Mouse (Mus musculus): ENCODE data around the gene Smarca2. TPM values are rescaled to one million over a fixed set of nuclear protein-coding genes. Genes with fewer than 3 reads are reported as not detected.

Gene Smarca2
- polyA plus RNA-seq, 1 experiment from 2014 or later, result 23.4 TPM

DNA sequence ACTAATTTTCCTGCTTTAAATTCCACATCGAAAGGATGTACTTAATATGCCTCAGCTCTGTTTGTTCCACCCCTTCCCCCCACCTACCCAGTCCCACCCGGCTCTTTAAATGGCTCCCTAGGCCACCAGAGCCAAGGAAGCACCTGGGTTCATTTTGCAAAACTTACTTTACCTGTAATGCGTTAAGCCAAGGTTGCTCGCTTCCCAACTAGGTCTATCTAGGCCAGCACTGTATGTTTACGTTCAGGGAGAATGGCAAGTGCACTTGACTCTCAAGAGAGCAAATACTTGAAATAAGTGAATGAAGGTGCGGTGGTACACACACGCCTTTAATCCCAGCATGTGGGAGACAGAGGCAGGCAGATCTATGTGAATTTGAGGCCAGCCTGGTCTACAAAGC is 140.7 kb downstream of the Smarca2 start:
- peaks cover 33% of the 10 kb centered on the region for H3K4me1 ChIP-seq
- H3K4me3 ChIP-seq, result no peak overlapping the region
- no peak overlapping the region for H3K27ac ChIP-seq (replicated peaks)
- WGBS, result 93% methylated on average over 7 of the region's 7 CpGs
- no peaks in the 10 kb centered on the region; the same call in 1 of the 2 replicates for H3K27me3 ChIP-seq (ENCODE audit: low read depth, poor library complexity, severe bottlenecking)
- H3K36me3 ChIP-seq, result no peaks in the 10 kb centered on the region
- DNase-seq (ENCODE audit: low spot score), result no peak
- no peaks in the 10 kb centered on the region for H3K9me3 ChIP-seq (replicated peaks)

DNA sequence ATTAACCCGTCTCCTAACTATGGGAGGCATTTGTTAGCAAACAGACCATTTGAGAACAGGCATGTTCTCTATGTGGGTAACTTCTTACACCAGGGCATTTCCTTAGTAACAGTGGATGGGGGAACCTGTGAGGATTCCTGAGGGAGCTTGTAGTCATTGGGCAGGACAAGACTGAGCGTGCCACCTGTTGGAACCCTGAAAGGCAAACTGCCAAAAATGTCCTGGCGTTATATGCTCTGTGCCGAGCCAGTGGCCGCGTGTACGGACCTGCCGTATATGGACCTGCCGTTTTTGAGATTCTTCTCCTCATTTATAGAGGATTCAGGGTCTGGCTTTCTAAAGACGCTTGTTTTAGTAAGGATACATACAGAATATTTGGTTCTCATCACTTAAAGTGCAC is 141.4 kb downstream of the Smarca2 start:
- WGBS, result 93% methylated on average over 10 of the region's 10 CpGs
- peaks cover 33% of the 10 kb centered on the region for H3K4me1 ChIP-seq
- peak overlapping the region; percentile 96 for H3K27ac ChIP-seq (replicated peaks)
- H3K4me3 ChIP-seq, result no peak overlapping the region
- H3K9me3 ChIP-seq (replicated peaks), result no peaks in the 10 kb centered on the region
- H3K27me3 ChIP-seq (ENCODE audit: low read depth, poor library complexity, severe bottlenecking), result no peaks in the 10 kb centered on the region; the same call in 1 of the 2 replicates
- H3K36me3 ChIP-seq, result no peaks in the 10 kb centered on the region
- DNase-seq (ENCODE audit: low spot score), result no peak

GRCm38 (mm10) chr19:26746709-26747467 is 142.0 kb downstream of the Smarca2 start:
- Histone ChIP-seq H3K27ac (replicated peaks) (peak overlapping the region; percentile 96), H3K4me1 (peaks cover 33% of the 10 kb centered on the region), H3K9me3 (replicated peaks) (no peaks in the 10 kb centered on the region), H3K4me3 (peak overlapping the region; percentile 58), H3K27me3 (ENCODE audit: low read depth, poor library complexity, severe bottlenecking) (no peaks in the 10 kb centered on the region; the same call in 1 of the 2 replicates), H3K36me3 (no peaks in the 10 kb centered on the region)
- DNase-seq (ENCODE audit: low spot score), result no peak
- 53% methylated on average over 6 of the region's 6 CpGs for WGBS

DNA sequence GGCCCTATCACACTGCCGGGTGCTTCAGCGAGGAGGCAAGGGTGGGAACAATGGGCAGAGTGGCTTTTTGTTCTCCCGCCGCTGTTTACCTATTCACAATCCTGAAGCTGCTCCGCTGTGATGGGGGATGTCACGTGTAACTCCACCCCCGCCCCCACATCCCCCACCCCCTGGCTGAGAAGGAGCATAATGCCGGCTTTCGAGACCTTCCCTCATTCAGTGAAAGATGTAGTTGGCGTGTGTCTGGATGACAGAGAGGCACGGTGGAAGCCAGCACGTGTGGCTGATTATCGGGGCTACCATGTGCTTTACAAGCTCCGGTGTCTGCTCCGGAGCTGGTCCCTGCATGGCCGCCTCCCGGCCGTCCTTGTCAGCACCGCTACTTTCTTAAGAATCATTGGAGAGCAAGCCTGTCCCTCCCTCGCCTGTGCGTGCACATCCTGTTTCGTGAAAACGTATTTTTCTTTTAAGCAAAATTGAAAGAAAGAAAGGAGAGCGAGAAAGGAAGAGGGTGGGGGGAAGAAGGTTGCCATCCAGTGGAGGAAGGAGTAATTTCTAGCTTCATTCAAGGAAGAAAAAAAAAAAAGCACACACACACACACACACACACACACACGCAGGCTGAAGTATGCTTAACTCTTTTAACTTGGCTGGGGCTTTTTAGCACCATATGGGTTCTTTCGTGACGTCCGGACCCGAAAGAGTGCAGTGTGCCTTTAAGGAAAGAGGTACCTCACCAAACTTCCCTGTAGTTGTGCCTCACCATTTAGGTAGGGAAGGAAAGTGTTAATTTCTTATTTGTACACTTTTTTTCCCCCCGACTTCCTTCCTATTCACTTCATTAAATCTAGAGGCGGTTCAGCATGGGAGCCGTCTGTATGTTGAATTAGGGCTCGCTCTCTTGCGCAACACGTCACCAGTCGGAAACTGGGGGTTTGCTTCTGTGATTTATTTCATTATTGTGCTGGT is 143.0 kb downstream of the Smarca2 start:
- peak overlapping the region; percentile 96 for H3K27ac ChIP-seq (replicated peaks)
- peak overlapping the region; percentile 58 for H3K4me3 ChIP-seq
- no peaks in the 10 kb centered on the region; the same call in 1 of the 2 replicates for H3K27me3 ChIP-seq (ENCODE audit: low read depth, poor library complexity, severe bottlenecking)
- H3K9me3 ChIP-seq (replicated peaks), result no peaks in the 10 kb centered on the region
- H3K36me3 ChIP-seq, result 0 out of 2 replicates have a peak, but pooled peaks cover 6% of the 10 kb centered on the region
- H3K4me1 ChIP-seq, result peaks cover 33% of the 10 kb centered on the region
- under 1% methylated on average over 36 of the region's 36 CpGs for WGBS
- peak; percentile 85 for DNase-seq (ENCODE audit: low spot score)

- no peaks in the 10 kb centered on the region; the same call in 1 of the 2 replicates for H3K27me3 ChIP-seq (ENCODE audit: low read depth, poor library complexity, severe bottlenecking)
- no peaks in the 10 kb centered on the region for H3K9me3 ChIP-seq (replicated peaks)
- H3K36me3 ChIP-seq, result 0 out of 2 replicates have a peak, but pooled peaks cover 6% of the 10 kb centered on the region
- H3K27ac ChIP-seq (replicated peaks), result peak overlapping the region; percentile 96
- no peak for DNase-seq (ENCODE audit: low spot score)
- H3K4me1 ChIP-seq, result peaks cover 33% of the 10 kb centered on the region
- peak overlapping the region; percentile 58 for H3K4me3 ChIP-seq
- under 1% methylated on average over 6 of the region's 6 CpGs for WGBS
Measured at GRCm38 (mm10) chr19:26748676-26749075, 143.8 kb downstream of the Smarca2 start.

DNA sequence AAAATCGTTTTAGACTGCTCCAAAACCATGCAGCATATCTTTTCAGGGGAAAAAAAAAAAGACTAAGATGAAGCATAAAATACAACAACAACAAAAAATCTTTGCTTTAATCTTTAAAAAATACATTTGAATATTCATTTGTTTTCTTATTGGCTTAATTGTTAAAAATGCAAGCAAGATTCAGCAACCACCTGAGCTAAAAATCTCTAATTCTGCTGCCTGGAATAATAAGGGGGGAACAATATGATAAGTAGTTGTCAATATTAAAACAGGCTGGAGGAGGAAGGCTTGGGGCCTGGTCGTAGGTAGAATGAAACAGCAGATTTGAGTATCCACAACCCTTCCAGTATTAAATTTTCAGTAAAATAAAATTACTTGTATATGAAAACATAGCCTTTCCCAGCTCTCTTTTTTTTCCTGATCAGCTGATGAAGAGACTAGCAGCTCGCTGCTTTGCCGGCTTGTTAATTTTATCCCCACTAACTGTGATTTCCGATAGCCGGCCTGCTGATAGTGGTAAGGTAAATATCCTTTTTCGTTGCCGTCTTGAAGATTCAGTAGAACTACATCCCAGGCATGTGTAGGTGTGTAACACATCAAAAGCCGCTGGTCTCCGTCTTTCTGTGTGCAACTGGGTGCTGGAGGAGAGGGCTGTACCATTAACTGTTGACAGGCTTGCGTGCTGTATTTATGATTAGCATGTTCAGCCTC is 144.7 kb downstream of the Smarca2 start:
- H3K27ac ChIP-seq (replicated peaks), result peak overlapping the region; percentile 96
- WGBS, result 49% methylated on average over 11 of the region's 11 CpGs
- H3K9me3 ChIP-seq (replicated peaks), result no peaks in the 10 kb centered on the region
- DNase-seq (ENCODE audit: low spot score), result no peak
- H3K36me3 ChIP-seq, result 0 out of 2 replicates have a peak, but pooled peaks cover 6% of the 10 kb centered on the region
- no peaks in the 10 kb centered on the region; the same call in 1 of the 2 replicates for H3K27me3 ChIP-seq (ENCODE audit: low read depth, poor library complexity, severe bottlenecking)
- H3K4me3 ChIP-seq, result peak overlapping the region; percentile 58
- H3K4me1 ChIP-seq, result peaks cover 33% of the 10 kb centered on the region

- no peak for DNase-seq (ENCODE audit: low spot score)
- no peak overlapping the region for H3K27ac ChIP-seq (replicated peaks)
- 0 out of 2 replicates have a peak, but pooled peaks cover 6% of the 10 kb centered on the region for H3K36me3 ChIP-seq
- whole genome bisulfite sequencing, result 90% methylated on average over 15 of the region's 15 CpGs
- H3K9me3 ChIP-seq (replicated peaks), result no peaks in the 10 kb centered on the region
- no peaks in the 10 kb centered on the region for H3K27me3 ChIP-seq (ENCODE audit: low read depth, poor library complexity, severe bottlenecking)
- H3K4me3 ChIP-seq, result no peak overlapping the region
- peaks cover 17% of the 10 kb centered on the region for H3K4me1 ChIP-seq
Measured at GRCm38 (mm10) chr19:26752611-26753163, 147.8 kb downstream of the Smarca2 start.

DNA sequence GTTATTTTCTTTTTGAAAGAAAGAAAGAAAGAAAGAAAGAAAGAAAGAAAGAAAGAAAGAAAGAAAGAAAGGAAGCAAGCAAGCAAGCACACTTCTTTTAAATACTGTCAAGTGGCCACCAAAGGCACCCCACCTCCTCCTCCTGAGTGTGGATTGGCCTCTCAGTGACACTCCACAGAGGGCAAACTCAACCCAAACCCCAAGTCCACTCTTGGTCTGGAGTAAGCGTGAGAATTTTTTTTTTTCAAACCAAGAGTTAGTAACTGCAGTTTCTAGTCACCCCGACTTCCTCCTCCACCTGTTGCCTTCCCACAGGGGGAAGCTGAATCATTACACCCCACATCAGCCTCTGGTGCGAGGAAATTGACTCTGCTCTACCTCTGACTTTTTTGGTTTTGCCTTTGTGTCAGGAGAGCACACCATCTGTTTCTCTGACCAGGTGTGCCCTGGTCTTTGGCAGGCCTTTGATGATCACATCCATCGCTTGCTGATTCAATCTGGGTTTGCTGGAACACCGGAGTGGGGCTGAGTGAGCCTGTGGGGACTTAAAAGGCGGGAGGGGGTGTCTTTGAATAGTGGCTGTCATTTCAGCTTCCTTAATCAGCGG is 148.5 kb downstream of the Smarca2 start:
- Histone ChIP-seq H3K9me3 (replicated peaks) (no peaks in the 10 kb centered on the region), H3K4me1 (peaks cover 15% of the 10 kb centered on the region), H3K27me3 (ENCODE audit: low read depth, poor library complexity, severe bottlenecking) (no peaks in the 10 kb centered on the region), H3K27ac (replicated peaks) (no peak overlapping the region), H3K36me3 (0 out of 2 replicates have a peak, but pooled peaks cover 6% of the 10 kb centered on the region), H3K4me3 (no peak overlapping the region)
- DNase-seq (ENCODE audit: low spot score), result no peak
- 80% methylated on average over 7 of the region's 7 CpGs for WGBS

GRCm38 (mm10) chr19:26754016-26754794 is 149.4 kb downstream of the Smarca2 start:
- no peak overlapping the region for H3K4me3 ChIP-seq
- DNase-seq (ENCODE audit: low spot score), result no peak
- 0 out of 2 replicates have a peak, but pooled peaks cover 6% of the 10 kb centered on the region for H3K36me3 ChIP-seq
- no peaks in the 10 kb centered on the region for H3K9me3 ChIP-seq (replicated peaks)
- H3K4me1 ChIP-seq, result peaks cover 18% of the 10 kb centered on the region
- H3K27me3 ChIP-seq (ENCODE audit: low read depth, poor library complexity, severe bottlenecking), result no peaks in the 10 kb centered on the region
- H3K27ac ChIP-seq (replicated peaks), result no peak overlapping the region
- WGBS, result 80% methylated on average over 10 of the region's 10 CpGs

DNA sequence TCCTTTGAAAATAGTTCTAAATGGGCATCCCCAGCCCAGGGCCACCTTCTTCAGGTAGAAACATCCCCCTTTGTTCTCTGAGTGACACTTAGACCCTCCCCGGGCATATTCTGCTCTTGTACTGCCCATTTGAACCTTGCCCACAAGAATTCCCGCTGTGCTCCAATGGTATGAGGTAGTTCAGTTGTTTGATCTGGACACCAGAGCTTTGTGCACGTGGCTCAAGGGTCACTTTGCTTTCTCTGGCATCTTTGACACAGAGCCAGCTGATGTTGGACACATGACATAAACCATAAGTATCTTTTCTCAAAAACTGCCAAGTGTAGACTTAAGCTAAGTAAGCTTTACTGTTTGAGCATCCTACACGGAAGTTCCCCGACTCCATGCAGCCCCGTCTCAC is 151.1 kb downstream of the Smarca2 start:
- no peaks in the 10 kb centered on the region for H3K27me3 ChIP-seq (ENCODE audit: low read depth, poor library complexity, severe bottlenecking)
- no peaks in the 10 kb centered on the region for H3K9me3 ChIP-seq (replicated peaks)
- DNase-seq (ENCODE audit: low spot score), result no peak
- WGBS, result 90% methylated on average over 6 of the region's 6 CpGs
- peaks cover 11% of the 10 kb centered on the region for H3K4me1 ChIP-seq
- 0 out of 2 replicates have a peak, but pooled peaks cover 6% of the 10 kb centered on the region for H3K36me3 ChIP-seq
- no peak overlapping the region for H3K27ac ChIP-seq (replicated peaks)
- H3K4me3 ChIP-seq, result no peak overlapping the region

DNA sequence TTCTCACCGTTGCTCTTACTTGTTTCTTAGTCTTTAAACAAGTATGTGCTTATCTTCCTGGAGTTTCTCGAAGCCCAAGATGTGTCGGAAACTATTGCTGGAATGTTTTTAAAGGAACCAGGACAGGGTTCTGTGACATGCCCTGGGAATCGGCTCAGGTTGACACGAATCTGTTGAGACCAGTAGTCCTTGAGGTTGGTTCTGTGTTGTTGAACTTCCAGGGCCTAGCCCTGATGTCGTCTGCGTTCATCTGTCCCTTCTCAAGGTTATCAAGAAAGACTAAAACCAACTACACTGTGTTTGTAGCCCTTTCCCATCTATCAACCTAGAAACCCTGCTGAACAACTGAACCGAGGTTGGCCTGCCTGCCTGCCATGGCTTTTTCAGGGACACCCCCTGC is 151.5 kb downstream of the Smarca2 start:
- H3K4me3 ChIP-seq, result no peak overlapping the region
- H3K36me3 ChIP-seq, result 0 out of 2 replicates have a peak, but pooled peaks cover 6% of the 10 kb centered on the region
- 87% methylated on average over 8 of the region's 8 CpGs for WGBS
- peaks cover 15% of the 10 kb centered on the region for H3K4me1 ChIP-seq
- no peak overlapping the region for H3K27ac ChIP-seq (replicated peaks)
- no peaks in the 10 kb centered on the region for H3K9me3 ChIP-seq (replicated peaks)
- no peak for DNase-seq (ENCODE audit: low spot score)
- no peaks in the 10 kb centered on the region for H3K27me3 ChIP-seq (ENCODE audit: low read depth, poor library complexity, severe bottlenecking)
